Mouse (Mus musculus): Measurements from ENCODE around the gene Ccr6.

DNA sequence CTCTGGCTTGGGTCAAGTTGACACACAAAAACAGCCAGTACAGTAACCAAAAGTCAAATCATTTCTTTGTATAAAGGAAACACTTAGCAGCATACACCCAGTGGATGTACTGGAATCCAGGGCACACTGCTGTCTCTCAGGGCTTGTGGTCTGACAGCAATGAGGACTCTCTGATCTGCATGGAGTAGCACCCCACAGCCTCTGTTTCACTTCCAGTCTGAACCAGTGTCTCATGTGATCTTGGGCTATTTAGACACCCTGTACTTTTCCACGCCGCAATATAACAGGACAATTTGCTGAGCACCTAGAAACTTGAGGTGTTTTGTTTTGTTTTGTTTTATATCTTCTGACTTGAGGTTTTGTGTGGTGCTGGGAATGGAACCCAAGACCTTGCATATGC lies 10.7 kb upstream of the Ccr6 start:
- TF ChIP-seq CTCF (conservative IDR thresholded peaks at IDR 0.05; ENCODE audit: low read length) (no peak), NANOG (IDR thresholded peaks at IDR 0.05; ENCODE audit: borderline replicate concordance, low read length) (no peak)
